Mouse (Mus musculus) cerebellum, adult 2 months (tissue): Measurements from ENCODE around the gene Nipal1.

ENCODE experiments used
- CTCF ChIP-seq: fragments of 200-500 bp; IDR thresholded peaks from 2 replicates; pipeline ENCODE4 v1.5.1; 2011; ENCODE audit warnings: low read depth, mild to moderate bottlenecking, control low read depth, low read length, moderate library complexity, borderline replicate concordance; ENCODE audit not compliant: insufficient read depth
- POLR2A ChIP-seq: fragments of 200-500 bp; IDR thresholded peaks from 2 replicates; pipeline ENCODE4 v1.6.1; 2011; ENCODE audit warnings: low read length, control low read depth, borderline replicate concordance; ENCODE audit not compliant: insufficient read depth

- TF ChIP-seq CTCF (no peak), POLR2A (no peak)
Measured at GRCm38 (mm10) chr5:72690516-72690915, 42.9 kb downstream of the Nipal1 start.
